Mouse (Mus musculus) G1E (cell line): Measurements from ENCODE around the gene Sema6b.

Source experiments
- CTCF ChIP-seq: IDR thresholded peaks from 2 replicates; pipeline ENCODE4 v1.5.1; 2012; ENCODE audit warnings: low read depth, low read length, inconsistent platforms, mixed read lengths
- GATA1 ChIP-seq: IDR thresholded peaks from 2 replicates; pipeline ENCODE4 v1.6.1; 2012; ENCODE audit warnings: borderline replicate concordance, low read length, inconsistent platforms, mixed read lengths
- GATA2 ChIP-seq: IDR thresholded peaks from 2 replicates; pipeline ENCODE4 v1.6.1; 2012; ENCODE audit warnings: low read depth, low read length, inconsistent platforms, borderline replicate concordance

GRCm38 (mm10) chr17:56162231-56162774, 22.2 kb upstream of the Sema6b start, which contains the start of gene Tnfaip8l1:
- no peak for TF ChIP-seq CTCF
- no peak for TF ChIP-seq GATA2
- no peak for TF ChIP-seq GATA1
